Mouse (Mus musculus) cerebellum, postnatal 25 days (tissue): ENCODE data around the gene D430042O09Rik.
"Not testable (repeated sequence)": the region's sequence is repeated elsewhere in the genome, so short reads cannot be mapped to it uniquely, and the experiment has no call there.

Source experiments
- DNase-seq, 2 experiments: peaks; one replicate each; pipeline ENCODE4 v3.0.0; 2021; ENCODE audit warnings: mixed read lengths in 2 of 2

Gene D430042O09Rik

DNA sequence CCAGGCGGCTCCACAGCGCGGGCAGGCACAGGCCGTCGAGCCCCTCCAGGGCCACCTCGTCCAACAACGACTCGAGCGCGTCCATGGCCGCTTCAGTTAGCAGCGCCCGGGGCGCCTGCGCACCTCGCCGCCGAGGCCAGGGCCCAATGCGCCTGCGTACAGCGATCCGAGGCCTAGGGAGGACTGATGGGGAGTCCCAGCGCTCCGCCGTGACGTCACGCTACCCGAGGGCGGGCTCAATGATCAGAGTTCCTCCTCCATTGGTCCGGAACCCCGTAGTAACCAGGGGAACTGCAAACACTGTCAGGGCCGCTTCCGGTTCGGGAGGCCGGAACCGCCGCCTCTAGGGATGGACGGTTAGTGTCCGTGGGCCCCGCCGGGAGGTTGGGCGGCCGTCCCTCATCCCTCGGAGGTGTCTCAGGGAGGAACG, at the start of gene D430042O09Rik, which contains the start of gene Gtf3c1:
Gene D430042O09Rik, plus strand, starts transcription at position 296 of the 430 bp plus-strand sequence.
Gene Gtf3c1, minus strand, starts transcription at position 188 of the 430 bp plus-strand sequence.
- DNase-seq: peak; percentile 100

DNA sequence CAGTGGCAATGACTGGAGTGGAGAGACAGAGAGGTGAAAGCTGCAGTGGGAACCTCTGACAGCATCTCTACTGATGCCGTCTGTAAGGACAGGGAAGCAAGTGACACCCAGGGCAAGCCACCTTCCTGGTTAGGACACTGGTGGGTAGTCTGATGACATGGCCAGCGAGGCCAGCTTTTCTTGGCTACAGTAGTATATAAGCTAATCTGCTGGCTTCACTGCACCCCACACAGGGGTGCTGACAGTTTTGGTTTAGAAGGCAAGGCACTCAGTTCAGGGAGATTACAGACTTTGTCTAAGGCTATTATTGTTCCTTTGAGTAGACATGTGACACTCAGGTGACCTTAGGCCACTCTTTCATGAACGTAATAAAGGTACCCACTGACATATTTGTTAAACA, 44.0 kb upstream of the D430042O09Rik start:
- DNase-seq: no peak

DNA sequence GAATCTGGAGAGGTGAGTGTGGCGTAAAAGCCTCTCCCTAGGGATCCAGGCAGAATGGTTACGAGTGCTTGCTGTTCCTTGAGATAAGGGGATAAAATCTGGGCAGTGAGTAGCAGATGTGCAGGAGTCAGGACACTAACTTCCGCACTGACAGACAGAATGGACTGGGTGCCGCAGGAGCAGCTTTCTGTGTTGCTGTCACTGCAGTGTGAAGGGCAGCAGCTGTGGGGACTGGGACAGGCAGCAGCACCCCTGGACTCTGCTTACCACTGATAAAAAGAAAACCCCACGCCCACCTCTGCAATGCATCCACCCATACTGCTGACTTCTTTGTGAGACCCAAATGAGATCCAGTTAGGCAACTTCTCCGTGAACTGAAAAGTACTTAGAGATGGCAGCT, 36.8 kb upstream of the D430042O09Rik start:
- no peak for DNase-seq

DNA sequence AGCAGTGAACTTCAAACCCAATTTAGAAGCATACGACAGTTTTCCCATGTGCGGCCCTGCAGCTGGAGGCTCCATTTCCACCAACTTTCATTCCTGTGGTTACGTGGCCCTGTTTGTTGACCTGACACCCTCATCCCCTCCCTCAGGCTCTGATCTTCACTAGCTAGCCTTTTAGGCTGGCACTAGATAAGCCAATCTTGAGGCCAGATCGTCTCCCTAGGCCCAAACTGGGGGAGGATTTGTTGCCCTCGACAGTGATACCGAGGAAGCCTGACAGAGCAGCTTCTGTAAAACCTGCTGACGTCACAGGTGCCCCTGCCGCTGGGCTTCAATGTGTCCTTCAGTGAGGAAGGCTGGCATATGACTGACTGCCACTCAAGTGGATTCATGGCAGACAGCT, 36.3 kb upstream of the D430042O09Rik start:
- no peak for DNase-seq

DNA sequence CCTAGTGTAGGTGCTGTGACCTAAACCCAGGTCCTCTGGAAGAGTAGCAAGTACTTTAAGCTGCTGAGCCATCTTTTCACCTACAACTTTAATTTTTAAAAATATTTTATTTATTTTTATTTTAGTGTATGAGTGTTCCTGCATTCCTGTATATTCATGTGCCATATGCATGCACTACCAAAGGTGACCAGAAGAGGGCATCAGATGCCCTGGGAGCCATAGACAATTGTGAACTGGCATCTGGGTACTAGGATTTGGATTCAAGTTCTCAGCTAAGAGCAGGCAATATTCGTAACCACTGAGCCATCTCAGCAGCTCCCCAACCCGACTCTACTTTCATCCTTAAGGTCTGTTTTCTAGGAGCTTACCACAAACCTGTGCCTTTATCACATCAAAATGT, 32.8 kb upstream of the D430042O09Rik start:
- DNase-seq: peak; percentile 55 to 77

DNA sequence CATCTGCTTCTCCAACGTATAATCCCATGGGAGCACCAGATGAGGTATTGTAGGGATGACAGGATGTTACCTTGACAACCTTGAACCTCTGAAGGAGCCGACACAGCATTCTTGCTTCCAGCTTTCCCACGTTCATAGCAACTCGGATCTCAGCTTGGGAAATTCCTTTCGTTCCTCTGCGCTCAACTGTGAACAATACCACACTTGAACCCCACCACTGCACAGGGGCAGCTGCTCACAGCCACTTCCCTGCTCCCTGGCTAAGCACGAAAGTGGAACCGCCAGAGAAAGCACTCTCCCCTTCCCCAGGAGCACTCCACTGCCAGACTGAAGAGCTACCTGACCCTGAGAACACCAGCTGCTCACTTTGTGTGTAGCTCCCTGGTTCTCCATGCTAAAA, 28.9 kb upstream of the D430042O09Rik start:
- no peak for DNase-seq

DNA sequence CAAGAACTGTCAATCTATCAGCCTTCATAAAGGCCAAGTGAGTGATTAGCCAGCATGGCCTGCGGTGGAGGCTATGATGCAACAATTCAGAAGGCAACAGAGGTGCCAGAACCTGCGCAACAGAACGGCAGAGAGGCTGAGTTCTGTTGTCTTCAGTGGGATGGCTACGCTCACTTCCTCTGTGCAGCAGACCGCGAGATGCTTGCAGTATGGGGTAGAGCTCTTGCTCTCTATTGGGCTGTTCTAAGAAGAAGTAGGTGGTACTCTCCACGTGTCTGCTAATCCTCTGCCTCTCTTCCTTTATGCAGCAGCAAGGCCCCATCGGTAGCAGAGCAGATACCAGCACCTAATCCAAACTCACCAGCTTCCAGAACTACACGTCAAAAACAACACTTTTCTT, 27.8 kb upstream of the D430042O09Rik start:
- DNase-seq: no peak

DNA sequence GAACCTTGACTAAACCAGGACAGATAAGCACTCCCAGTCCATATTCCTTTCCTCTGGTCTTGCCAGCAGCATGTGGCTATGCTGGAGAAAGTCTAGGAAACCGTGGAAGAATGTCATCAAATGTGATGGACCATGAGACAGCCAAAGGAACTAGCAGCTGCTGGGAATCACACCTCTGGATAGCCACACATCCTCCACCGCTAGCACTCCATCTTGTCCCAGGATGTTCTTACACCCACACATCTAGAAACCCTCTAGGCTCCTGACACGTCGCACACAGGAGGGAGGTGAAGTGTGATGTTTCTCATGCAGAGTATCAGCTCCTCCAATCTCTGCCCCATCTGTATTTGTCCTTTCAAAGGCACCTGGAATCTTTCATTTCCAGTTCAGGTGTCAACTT, 17.2 kb upstream of the D430042O09Rik start:
- DNase-seq: no peak

DNA sequence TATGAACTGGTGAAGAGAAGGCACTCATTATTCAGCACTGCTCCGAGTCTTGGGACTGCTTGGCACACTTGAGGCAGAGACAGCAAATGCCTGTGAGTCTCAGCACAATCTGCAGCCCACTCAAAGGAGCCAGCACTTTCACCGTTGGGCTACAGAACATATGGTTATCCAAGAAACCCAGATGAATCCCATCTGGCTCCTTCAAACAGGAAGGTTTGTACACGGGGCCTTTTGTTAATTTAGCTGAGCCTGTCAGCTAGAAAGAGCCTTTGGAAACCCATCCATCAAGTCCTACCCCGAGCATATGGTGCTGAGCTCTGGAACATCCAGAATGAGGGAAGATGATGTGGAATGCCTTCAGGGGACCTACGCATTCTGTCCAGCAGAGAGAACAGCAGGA, 13.6 kb upstream of the D430042O09Rik start:
- DNase-seq: no peak

DNA sequence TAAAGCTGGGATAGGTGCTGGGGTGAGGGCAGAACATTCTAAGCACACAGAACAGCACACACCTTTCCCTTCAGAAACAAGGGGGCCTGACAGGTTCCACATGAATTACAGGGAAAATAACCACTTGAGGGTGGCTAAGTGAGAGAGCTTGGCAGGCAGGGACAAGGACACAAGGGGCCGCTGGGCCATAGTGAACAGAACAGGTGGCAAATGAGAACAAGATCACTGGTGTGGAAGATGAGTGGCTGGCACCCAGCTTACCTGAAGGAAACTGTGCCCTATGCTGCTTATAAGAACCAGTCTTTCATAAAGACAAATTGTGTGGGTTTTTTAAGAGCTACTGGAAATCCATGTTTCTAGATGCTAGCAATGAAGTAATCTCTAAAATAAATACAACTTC, 4.9 kb upstream of the D430042O09Rik start:
- peak; percentile 61 to 73 for DNase-seq

DNA sequence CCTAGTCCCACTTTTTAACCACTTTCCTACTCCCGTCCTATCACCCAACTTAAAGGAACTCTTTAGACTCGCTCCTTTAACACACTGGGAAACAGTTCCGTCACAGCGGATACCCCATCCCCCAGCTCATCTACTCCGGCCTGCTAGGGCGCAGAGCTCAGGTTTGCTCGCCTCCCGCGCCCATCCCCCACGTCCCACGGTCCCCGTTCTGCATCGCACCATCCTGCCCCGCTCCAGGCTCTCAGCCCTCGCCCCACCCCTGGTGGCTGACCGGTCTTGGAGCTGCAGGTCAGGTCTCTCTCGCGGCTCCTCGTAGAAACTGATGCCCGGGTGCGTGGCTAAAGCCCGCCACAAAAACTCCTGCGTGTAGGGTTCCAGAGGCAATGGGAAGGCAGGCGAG, 502 bp upstream of the D430042O09Rik start:
- DNase-seq: peak in 1 of 2 experiments; percentile 80

DNA sequence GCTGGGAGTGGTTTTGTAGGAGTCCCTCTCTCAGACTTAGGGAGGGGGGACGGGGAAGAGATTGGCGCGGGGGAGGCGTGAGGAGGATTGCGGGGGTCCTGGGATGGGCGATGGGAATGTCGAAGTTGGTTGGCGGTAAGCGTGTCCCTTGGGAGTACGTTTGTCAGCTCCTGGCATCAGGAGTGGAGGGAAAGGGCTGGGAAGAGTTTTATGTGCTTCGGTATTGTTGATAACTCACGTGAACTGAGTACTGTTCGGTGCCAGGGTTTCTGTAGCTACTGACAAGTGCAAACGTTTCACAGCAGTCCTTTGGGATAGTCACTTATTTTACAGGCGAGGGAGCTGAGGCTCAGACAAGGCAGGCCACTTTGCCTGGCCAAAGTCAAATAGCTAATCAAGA, 412 bp downstream of the D430042O09Rik start:
- no peak for DNase-seq

DNA sequence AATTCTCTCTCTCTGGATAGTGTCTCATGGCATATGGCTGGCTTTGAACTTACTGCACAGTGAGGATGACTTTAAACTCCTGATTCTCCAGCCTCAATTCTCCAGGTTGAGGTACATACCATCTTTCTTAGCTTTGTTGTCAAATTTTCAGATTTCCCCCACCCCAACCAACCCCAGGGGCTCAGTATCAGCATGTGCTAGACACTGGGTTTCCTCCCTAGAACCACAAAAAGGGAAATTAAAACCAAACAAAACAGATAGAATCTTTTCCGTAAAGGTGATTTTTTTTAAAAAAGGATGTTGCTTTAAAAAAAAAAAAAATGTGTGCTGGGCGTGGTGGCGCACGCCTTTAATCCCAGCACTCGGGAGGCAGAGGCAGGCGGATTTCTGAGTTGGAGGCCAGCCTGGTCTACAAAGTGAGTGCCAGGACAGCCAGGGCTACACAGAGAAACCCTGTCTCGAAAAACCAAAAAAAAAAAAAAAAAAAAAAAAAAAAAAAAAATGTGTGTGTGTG, 5.9 kb downstream of the D430042O09Rik start:
- DNase-seq: not testable (repeated sequence)

DNA sequence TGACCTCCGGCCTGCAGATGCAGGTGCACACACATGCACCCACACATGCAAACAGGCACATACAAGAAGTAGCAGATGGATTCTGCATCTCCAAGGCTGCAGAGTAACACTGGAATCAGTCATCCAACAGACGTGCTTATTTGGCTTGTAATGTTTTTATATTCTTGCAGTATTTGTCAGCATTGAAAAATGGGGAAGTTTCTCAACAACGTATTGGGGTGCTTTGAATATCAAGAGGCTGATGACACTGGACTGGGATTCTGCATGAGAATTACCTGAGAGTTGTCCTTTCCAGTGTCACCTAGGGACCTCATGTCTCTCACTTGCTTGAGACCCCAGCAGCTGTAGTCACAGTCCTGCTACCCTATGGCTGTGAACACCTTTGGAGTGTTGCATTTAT, 7.1 kb downstream of the D430042O09Rik start:
- no peak for DNase-seq

DNA sequence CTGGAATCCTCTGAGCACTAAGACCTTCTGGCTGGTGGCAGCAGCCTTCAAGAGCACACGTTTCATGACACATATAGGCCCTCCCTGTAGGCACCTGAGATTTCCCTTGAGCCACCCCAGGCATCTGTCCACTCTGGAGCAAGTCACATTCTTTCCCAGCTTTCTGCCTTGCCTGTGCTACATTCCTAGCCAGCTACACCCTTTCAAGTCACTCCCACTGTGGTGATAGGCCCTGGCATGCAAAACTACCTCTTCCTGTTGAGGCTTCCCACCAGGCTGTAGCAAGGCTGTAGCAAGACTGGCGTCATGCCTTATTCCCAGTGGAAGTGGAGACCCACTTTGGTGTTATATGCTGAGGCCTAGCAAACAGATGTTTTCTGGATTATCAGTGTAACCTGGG, 9.0 kb downstream of the D430042O09Rik start:
- DNase-seq: no peak

DNA sequence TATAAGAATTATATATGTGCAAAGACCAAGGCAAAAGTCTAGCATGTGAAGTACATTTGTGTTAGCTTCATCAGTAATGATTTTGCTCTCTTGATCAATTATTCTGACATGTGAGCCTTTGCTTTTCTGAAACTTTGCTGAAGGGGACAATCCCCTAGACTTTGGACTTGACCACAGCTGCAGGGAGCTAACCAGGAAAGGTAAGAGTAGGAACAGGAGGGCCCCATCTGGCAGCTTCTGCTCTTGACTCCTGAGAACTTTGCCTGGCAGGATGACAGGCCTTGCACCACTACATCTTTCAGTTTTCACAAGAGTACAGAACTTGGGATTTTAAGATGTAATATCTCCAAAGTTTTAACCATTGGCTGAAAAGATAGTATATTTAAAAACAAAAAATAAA, 9.9 kb downstream of the D430042O09Rik start:
- DNase-seq: no peak

DNA sequence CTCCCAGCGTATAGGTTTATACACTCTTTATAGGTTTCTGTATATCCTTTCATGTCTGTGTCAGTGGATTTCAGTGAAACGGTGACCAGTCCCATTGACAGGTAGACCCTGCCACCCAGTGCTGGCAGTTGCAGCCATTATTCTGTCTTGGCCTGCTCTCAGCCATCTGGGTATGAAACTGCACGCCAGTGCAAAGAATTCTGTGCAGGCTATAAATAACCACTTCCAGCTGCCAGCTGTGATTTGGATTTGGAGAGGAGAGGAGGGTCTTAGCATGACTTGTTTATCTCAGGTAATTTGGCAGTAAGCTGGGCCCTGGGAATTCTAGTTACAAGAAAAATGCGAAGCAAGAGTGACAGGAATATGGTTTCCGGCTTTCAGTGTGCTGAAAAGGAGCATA, 12.7 kb downstream of the D430042O09Rik start:
- DNase-seq: no peak

DNA sequence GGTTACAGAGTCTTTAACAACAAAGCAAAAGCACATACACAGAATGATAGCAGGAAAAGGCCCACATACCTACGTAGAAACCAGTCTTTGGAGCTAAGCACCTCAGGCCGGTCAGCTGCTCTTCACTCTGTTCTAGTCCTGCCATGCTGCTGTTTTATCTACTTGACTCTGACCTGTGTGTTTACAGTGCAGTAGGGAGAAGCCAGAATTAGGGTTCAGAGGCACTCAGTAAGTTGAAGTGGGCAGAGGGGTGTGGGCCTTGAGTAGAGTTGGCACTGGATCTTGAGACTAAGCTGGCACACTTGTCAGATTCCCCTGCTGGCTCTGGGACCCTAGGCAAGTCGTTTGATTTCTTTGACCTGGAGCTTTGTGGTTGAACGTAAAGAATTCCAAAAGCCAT, 13.3 kb downstream of the D430042O09Rik start:
- no peak for DNase-seq

DNA sequence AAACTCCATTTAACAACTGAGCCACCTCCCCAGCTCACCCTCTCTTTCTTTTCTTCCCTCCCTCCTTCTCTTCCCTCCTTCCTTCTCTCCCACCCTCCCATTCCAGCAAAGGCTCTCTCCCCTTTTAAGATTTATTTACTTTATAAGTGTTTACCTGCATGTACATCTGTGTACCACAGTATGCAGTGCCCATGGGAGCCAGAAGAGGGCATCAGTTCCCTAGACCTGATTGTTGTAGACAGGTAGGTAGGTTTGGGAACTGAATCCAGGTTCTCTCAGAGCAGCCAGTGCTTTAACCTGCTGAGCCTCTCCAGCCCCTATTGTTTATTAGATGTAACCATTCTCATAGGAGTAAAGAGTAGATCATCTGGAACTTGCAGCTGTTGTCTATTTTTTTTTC, 14.4 kb downstream of the D430042O09Rik start:
- peak in 1 of 2 experiments; percentile 45 for DNase-seq

DNA sequence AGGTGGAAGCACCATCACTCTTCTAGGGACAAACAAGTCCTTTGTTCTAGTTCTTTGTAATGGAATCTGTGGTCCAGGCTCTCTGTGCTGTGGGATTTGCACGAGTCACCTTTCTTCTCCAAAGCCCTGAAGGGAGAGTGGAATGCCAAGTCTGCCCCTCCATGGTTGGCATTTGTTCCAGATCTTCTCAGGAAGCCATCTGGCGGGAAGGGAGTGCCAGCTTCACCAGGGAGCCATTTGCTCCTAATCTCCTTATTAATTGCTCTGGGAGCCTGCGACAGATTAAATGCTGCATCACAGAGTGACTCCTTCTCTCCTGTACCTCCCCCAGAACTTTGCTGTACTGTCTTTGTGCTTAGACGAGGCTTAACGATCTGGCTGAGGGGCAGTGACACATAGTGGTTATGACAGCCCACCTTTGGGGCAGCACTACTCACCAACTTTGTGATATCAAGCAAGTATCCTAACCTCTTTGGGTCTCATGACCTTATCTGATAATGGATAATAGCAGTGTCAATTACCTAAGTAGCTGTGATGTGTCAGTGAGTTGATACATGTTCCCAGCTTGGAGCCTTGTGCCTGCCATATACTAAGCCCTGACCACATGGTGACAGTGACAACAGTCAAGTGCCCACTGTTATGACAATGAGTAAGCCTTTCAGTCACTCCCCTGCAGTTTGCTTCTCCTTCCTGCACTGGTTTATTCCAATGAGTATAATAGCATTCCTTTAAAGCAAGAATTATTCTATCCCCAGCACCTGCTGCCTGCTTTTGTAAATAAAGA, 15.7 kb downstream of the D430042O09Rik start:
- DNase-seq: peak; percentile 89

DNA sequence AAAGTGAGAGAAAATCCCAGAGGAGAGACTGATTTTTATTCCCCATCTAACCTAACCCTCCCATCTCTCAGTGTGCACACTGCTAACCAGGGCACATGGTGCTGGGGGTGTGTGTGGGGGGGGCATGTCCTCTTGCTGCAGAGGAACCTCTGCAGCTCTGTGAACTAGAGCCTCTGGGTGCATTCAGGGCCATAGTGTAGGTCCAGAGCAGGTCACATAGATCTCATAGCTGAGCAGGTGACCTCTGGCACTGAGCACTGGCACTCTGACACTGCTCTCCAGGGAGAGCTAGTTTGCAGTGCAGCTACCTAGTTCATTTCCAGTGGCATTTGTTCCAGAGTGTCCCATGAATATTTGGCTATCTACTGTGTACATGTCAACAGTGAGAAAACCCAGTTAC, 24.0 kb downstream of the D430042O09Rik start:
- no peak for DNase-seq

DNA sequence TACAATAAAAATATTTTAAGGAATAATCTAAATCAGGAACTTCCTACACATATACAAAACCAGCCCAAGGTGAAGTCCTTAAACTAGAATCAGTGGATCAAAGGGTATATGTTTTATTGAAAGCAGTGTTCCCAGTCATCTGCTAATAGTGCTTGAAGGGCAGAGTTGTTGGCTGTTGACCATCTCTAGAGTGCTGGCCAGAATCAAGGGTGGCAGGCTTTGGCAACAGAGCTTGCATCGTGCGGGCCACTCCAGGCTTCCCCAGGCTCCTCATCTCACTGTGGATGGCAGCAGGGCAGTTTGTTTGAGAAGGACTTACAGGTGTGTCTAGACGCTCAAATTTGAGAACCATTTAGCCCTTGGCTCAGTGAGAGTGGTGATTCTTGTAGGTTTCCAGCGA, 26.1 kb downstream of the D430042O09Rik start:
- peak; percentile 29 to 48 for DNase-seq

DNA sequence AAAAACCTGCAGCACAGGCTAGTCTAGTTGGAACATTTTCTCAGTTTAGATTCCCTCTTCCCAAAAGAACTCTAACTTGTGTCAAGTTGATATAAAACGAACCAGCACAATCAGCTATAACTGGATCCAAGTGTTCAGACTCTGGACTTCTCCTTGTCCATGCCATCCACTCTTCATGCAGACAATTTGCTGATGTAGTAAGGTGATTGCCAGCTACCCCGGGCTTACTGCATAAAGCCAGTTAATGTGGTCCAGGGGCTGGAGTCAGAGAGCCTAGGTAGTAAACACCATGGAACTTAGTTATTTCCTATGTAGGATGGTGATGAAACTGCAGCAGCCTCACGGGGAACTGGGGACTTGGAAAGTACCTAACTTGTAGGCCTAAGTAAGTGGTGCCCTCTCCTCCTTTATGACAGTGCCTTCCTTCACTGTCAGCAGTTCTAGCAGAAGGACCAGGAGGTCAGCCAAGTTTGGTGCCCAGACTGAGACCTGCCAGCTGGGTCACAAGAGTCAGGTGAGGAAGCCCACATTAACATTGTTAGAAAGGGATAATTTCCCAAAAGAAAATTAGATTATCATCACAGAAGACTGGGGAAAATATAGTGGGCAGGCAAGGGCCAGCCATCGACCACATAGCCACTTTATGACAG, 28.8 kb downstream of the D430042O09Rik start:
- DNase-seq: no peak

DNA sequence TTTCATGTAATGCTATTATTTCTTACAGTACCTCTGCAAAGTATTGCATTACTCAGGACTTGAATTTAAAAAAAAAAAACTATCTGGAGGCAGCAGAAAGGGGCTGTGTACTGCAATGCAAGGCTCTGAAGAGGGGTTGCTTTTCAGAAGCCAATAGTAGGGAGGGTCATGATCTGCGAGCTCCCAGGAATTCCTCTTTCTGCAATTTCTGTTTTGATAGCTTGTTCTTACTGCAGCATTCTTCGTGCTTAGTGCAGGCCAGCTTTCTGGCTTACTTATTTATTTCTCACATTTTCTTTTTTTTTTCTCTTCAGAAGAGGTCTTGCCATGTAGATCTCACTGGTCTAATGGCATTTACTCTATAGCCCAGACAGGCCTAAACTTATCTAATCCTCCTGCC, 32.8 kb downstream of the D430042O09Rik start:
- DNase-seq: no peak
